Mouse (Mus musculus): ENCODE measurements around the gene Zbtb37. TPM values are rescaled to one million over a fixed set of nuclear protein-coding genes. Genes with fewer than 3 reads are reported as not detected.
"Not testable (repeated sequence)": the region's sequence is repeated elsewhere in the genome, so short reads cannot be mapped to it uniquely, and the experiment has no call there.

Zbtb37 gene
- polyA plus RNA-seq, 1 experiment from 2014 or later: 6.6 TPM

GRCm38 (mm10) chr1:160989395-160989794 lies 45.3 kb downstream of the Zbtb37 start:
- Histone ChIP-seq H3K9me3 (ENCODE audit: control insufficient read depth, low read length) (no peaks in the 10 kb centered on the region), H3K4me2 (ENCODE audit: low read length) (no peak overlapping the region), H3K27me3 (replicated peaks; ENCODE audit: control insufficient read depth, insufficient read depth, low read length) (no peaks in the 10 kb centered on the region), H3K9ac (ENCODE audit: low read length) (no peak overlapping the region), H3K4me1 (replicated peaks; ENCODE audit: control insufficient read depth, insufficient read depth, low read length) (no peaks in the 10 kb centered on the region), H3K27ac (ENCODE audit: low read depth) (no peak overlapping the region), H3K36me3 (ENCODE audit: control insufficient read depth, insufficient read depth, low read length) (no peaks in the 10 kb centered on the region), H3K4me3 (ENCODE audit: low read depth, low read length) (no peak overlapping the region)
- DNase-seq (ENCODE audit: low spot score) (peak; percentile 21), ATAC-seq (replicated peaks; ENCODE audit: low FRiP score, low TSS enrichment, low read depth) (no peak)
- 87% methylated on average over 14 of the region's 15 CpGs for WGBS

DNA sequence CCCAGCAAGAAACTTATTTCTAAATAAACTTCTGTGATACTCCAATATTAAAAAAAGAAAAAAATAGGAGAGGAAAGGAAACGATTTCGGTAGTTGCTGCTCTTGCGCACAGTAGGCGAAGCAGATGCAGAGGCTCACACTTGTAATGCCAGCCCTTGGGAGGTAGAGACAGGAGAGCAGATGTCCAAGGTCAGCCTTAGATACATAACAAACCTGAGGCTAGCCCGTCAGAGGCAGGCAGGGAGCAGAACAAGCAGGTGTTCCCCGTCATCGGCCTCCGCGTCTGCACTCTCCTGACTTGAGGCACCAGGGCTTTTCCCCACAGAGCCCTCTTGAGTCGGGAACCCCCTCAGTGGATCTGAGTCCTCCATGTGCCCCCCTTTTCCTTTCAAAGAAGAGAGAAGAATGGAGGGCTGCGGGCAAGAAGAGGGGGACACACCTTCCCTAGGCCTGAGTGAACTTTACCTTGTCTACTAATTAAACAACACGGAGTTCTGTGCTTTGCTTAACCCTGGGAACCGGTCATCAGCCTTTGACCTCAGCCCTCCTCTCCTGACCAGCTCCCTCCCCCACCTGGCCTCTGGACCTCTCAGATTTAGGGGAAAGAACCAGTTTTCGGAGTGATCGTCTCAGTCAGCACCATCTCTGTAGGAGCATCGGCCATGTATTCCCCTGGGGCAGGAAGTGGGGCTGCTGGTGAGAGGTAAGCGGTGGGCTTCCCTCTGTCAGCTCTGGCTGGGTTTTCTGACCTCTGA lies 47.6 kb downstream of the Zbtb37 start:
- Histone ChIP-seq H3K27ac (ENCODE audit: low read depth) (no peak overlapping the region), H3K4me3 (ENCODE audit: low read depth, low read length) (no peak overlapping the region), H3K9me3 (ENCODE audit: control insufficient read depth, low read length) (no peaks in the 10 kb centered on the region), H3K36me3 (ENCODE audit: control insufficient read depth, insufficient read depth, low read length) (no peaks in the 10 kb centered on the region), H3K4me2 (ENCODE audit: low read length) (no peak overlapping the region), H3K27me3 (replicated peaks; ENCODE audit: control insufficient read depth, insufficient read depth, low read length) (no peaks in the 10 kb centered on the region), H3K9ac (ENCODE audit: low read length) (no peak overlapping the region), H3K4me1 (replicated peaks; ENCODE audit: control insufficient read depth, insufficient read depth, low read length) (no peaks in the 10 kb centered on the region)
- ATAC-seq (replicated peaks; ENCODE audit: low FRiP score, low TSS enrichment, low read depth): no peak
- DNase-seq (ENCODE audit: low spot score): no peak
- 75% methylated on average over 17 of the region's 17 CpGs for WGBS

DNA sequence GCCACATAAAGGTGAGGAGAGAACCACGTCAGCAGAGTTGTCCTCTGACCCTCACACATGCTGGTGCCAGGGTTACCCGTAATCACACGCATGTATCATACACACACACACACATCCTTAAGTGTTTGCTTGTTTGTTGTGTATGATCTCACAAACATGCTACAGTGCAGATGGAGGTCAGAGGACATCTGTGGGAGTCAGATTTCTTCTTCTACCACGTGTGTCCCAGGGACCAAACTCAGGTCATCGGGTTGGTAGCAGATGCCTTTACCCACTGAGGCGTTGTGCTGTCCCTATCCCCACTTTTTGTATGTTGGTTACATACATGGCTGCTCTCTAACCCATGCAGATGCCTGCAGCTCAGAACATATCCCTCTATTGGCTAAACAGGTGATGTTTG lies 49.2 kb downstream of the Zbtb37 start:
- H3K9ac ChIP-seq (ENCODE audit: low read length): no peak overlapping the region
- H3K27ac ChIP-seq (ENCODE audit: low read depth): no peak overlapping the region
- no peaks in the 10 kb centered on the region for H3K36me3 ChIP-seq (ENCODE audit: control insufficient read depth, insufficient read depth, low read length)
- no peaks in the 10 kb centered on the region for H3K4me1 ChIP-seq (replicated peaks; ENCODE audit: control insufficient read depth, insufficient read depth, low read length)
- 87% methylated on average over 6 of the region's 6 CpGs for WGBS
- no peaks in the 10 kb centered on the region for H3K27me3 ChIP-seq (replicated peaks; ENCODE audit: control insufficient read depth, insufficient read depth, low read length)
- H3K4me2 ChIP-seq (ENCODE audit: low read length): no peak overlapping the region
- ATAC-seq (replicated peaks; ENCODE audit: low FRiP score, low TSS enrichment, low read depth) (no peak), DNase-seq (ENCODE audit: low spot score) (no peak)
- no peaks in the 10 kb centered on the region for H3K9me3 ChIP-seq (ENCODE audit: control insufficient read depth, low read length)
- H3K4me3 ChIP-seq (ENCODE audit: low read depth, low read length): no peak overlapping the region

- not testable (repeated sequence) for H3K4me1 ChIP-seq (replicated peaks; ENCODE audit: control insufficient read depth, insufficient read depth, low read length); H3K4me3 ChIP-seq (ENCODE audit: low read depth, low read length); H3K27me3 ChIP-seq (replicated peaks; ENCODE audit: control insufficient read depth, insufficient read depth, low read length); H3K4me2 ChIP-seq (ENCODE audit: low read length); H3K36me3 ChIP-seq (ENCODE audit: control insufficient read depth, insufficient read depth, low read length); H3K9me3 ChIP-seq (ENCODE audit: control insufficient read depth, low read length); ATAC-seq (replicated peaks; ENCODE audit: low FRiP score, low TSS enrichment, low read depth); DNase-seq (ENCODE audit: low spot score); H3K27ac ChIP-seq (ENCODE audit: low read depth); H3K9ac ChIP-seq (ENCODE audit: low read length)
- 81% methylated on average over 1 of the region's 1 CpGs for WGBS
These were observed 49.9 kb downstream of the Zbtb37 start for GRCm38 (mm10) chr1:160984731-160985130.

GRCm38 (mm10) chr1:160982887-160983286 lies 51.8 kb downstream of the Zbtb37 start:
- DNase-seq (ENCODE audit: low spot score) (no peak), ATAC-seq (replicated peaks; ENCODE audit: low FRiP score, low TSS enrichment, low read depth) (no peak)
- no peak overlapping the region for H3K9ac ChIP-seq (ENCODE audit: low read length)
- H3K9me3 ChIP-seq (ENCODE audit: control insufficient read depth, low read length): no peaks in the 10 kb centered on the region
- no peak overlapping the region for H3K4me2 ChIP-seq (ENCODE audit: low read length)
- no peaks in the 10 kb centered on the region for H3K36me3 ChIP-seq (ENCODE audit: control insufficient read depth, insufficient read depth, low read length)
- H3K27me3 ChIP-seq (replicated peaks; ENCODE audit: control insufficient read depth, insufficient read depth, low read length): no peaks in the 10 kb centered on the region
- no peak overlapping the region for H3K27ac ChIP-seq (ENCODE audit: low read depth)
- 67% methylated on average over 3 of the region's 3 CpGs for whole genome bisulfite sequencing
- no peak overlapping the region for H3K4me3 ChIP-seq (ENCODE audit: low read depth, low read length)
- no peaks in the 10 kb centered on the region for H3K4me1 ChIP-seq (replicated peaks; ENCODE audit: control insufficient read depth, insufficient read depth, low read length)

GRCm38 (mm10) chr1:160981337-160981736 lies 53.3 kb downstream of the Zbtb37 start:
- 77% methylated on average over 4 of the region's 4 CpGs for WGBS
- H3K4me1 ChIP-seq (replicated peaks; ENCODE audit: control insufficient read depth, insufficient read depth, low read length): no peaks in the 10 kb centered on the region

GRCm38 (mm10) chr1:160980537-160981234 lies 54.0 kb downstream of the Zbtb37 start:
- H3K4me2 ChIP-seq (ENCODE audit: low read length): no peak overlapping the region
- DNase-seq (ENCODE audit: low spot score) (no peak), ATAC-seq (replicated peaks; ENCODE audit: low FRiP score, low TSS enrichment, low read depth) (no peak)
- 60% methylated on average over 8 of the region's 8 CpGs for WGBS
- H3K4me3 ChIP-seq (ENCODE audit: low read depth, low read length): no peak overlapping the region
- no peaks in the 10 kb centered on the region for H3K27me3 ChIP-seq (replicated peaks; ENCODE audit: control insufficient read depth, insufficient read depth, low read length)
- no peak overlapping the region for H3K9ac ChIP-seq (ENCODE audit: low read length)
- H3K27ac ChIP-seq (ENCODE audit: low read depth): no peak overlapping the region
- H3K9me3 ChIP-seq (ENCODE audit: control insufficient read depth, low read length): no peaks in the 10 kb centered on the region
- H3K4me1 ChIP-seq (replicated peaks; ENCODE audit: control insufficient read depth, insufficient read depth, low read length): no peaks in the 10 kb centered on the region
- peaks cover 4% of the 10 kb centered on the region; the same call in 1 of the 2 replicates for H3K36me3 ChIP-seq (ENCODE audit: control insufficient read depth, insufficient read depth, low read length)

More at GRCm38 (mm10) chr1:160981337-160981736, 53.3 kb downstream of the Zbtb37 start:
- DNase-seq (ENCODE audit: low spot score) (no peak), ATAC-seq (replicated peaks; ENCODE audit: low FRiP score, low TSS enrichment, low read depth) (no peak)
- H3K27me3 ChIP-seq (replicated peaks; ENCODE audit: control insufficient read depth, insufficient read depth, low read length): no peaks in the 10 kb centered on the region
- no peak overlapping the region for H3K27ac ChIP-seq (ENCODE audit: low read depth)
- H3K4me3 ChIP-seq (ENCODE audit: low read depth, low read length): no peak overlapping the region
- no peak overlapping the region for H3K4me2 ChIP-seq (ENCODE audit: low read length)
- H3K9ac ChIP-seq (ENCODE audit: low read length): no peak overlapping the region
- no peaks in the 10 kb centered on the region for H3K9me3 ChIP-seq (ENCODE audit: control insufficient read depth, low read length)
- no peaks in the 10 kb centered on the region for H3K36me3 ChIP-seq (ENCODE audit: control insufficient read depth, insufficient read depth, low read length)

DNA sequence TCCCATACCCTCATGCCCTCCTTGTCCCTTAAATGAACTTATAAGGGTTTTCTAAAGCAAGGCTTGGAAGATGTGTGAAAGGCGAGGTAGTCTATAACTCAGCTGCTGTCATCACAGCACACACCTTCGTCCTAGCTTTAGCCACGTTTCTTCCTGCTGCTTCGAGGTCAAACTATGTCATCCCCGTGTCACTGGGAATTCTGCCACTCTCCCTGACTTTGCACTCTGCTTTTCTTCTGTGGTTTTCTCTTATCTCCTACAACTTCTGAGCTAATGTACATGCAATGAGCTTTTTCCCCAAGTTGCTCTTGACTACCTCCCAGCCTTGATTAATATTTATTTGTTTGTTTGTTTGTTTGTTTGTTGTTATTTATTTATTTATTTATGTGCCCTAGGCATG lies 54.6 kb downstream of the Zbtb37 start:
- Histone ChIP-seq H3K36me3 (ENCODE audit: control insufficient read depth, insufficient read depth, low read length) (peaks cover 4% of the 10 kb centered on the region; the same call in 1 of the 2 replicates), H3K9me3 (ENCODE audit: control insufficient read depth, low read length) (no peaks in the 10 kb centered on the region), H3K27ac (ENCODE audit: low read depth) (no peak overlapping the region), H3K4me2 (ENCODE audit: low read length) (no peak overlapping the region), H3K4me1 (replicated peaks; ENCODE audit: control insufficient read depth, insufficient read depth, low read length) (no peaks in the 10 kb centered on the region), H3K27me3 (replicated peaks; ENCODE audit: control insufficient read depth, insufficient read depth, low read length) (no peaks in the 10 kb centered on the region), H3K4me3 (ENCODE audit: low read depth, low read length) (no peak overlapping the region), H3K9ac (ENCODE audit: low read length) (no peak overlapping the region)
- DNase-seq (ENCODE audit: low spot score): no peak
- ATAC-seq (replicated peaks; ENCODE audit: low FRiP score, low TSS enrichment, low read depth): no peak
- 68% methylated on average over 5 of the region's 5 CpGs for WGBS

Measured in intestine, embryonic 14.5 days (tissue).